Mouse (Mus musculus): ENCODE results near the gene Ldb2.
A peak's percentile ranks its signal among the peaks of the same experiment; 100 is the strongest.

Gene Ldb2

GRCm38 (mm10) chr5:44799053-44799860 is at the start of gene Ldb2:
Gene Ldb2 (minus strand): TSS chr5:44799680.
- peak; percentile 69 for DNase-seq (ENCODE audit: low read depth, low spot score)

- DNase-seq (ENCODE audit: low read depth, low spot score) = no peak
Measured at GRCm38 (mm10) chr5:44831287-44831686, 31.8 kb upstream of the Ldb2 start.

GRCm38 (mm10) chr5:44815506-44815905 is 16.0 kb upstream of the Ldb2 start:
- no peak for DNase-seq (ENCODE audit: low read depth, low spot score)

- peak; percentile 43 for DNase-seq (ENCODE audit: low read depth, low spot score)
Measured at GRCm38 (mm10) chr5:44805960-44806359, 6.5 kb upstream of the Ldb2 start.

- no peak for DNase-seq (ENCODE audit: low read depth, low spot score)
Measured at GRCm38 (mm10) chr5:44801100-44801499, 1.6 kb upstream of the Ldb2 start.

- DNase-seq (ENCODE audit: low read depth, low spot score) = no peak
Measured at GRCm38 (mm10) chr5:44799861-44800260, 381 bp upstream of the Ldb2 start.

GRCm38 (mm10) chr5:44798493-44798892 is 987 bp downstream of the Ldb2 start:
- no peak for DNase-seq (ENCODE audit: low read depth, low spot score)

GRCm38 (mm10) chr5:44798056-44798455 is 1.4 kb downstream of the Ldb2 start:
- DNase-seq (ENCODE audit: low read depth, low spot score) = no peak

- DNase-seq (ENCODE audit: low read depth, low spot score) = no peak
Measured at GRCm38 (mm10) chr5:44784591-44784990, 14.9 kb downstream of the Ldb2 start.

- no peak for DNase-seq (ENCODE audit: low read depth, low spot score)
Measured at GRCm38 (mm10) chr5:44779340-44779739, 20.1 kb downstream of the Ldb2 start.

- no peak for DNase-seq (ENCODE audit: low read depth, low spot score)
Measured at GRCm38 (mm10) chr5:44768472-44768871, 31.0 kb downstream of the Ldb2 start.

- DNase-seq (ENCODE audit: low read depth, low spot score) = no peak
Measured at GRCm38 (mm10) chr5:44764911-44765310, 34.6 kb downstream of the Ldb2 start.

- DNase-seq (ENCODE audit: low read depth, low spot score) = no peak
Measured at GRCm38 (mm10) chr5:44759178-44759577, 40.3 kb downstream of the Ldb2 start.

- no peak for DNase-seq (ENCODE audit: low read depth, low spot score)
Measured at GRCm38 (mm10) chr5:44754156-44754910, 45.1 kb downstream of the Ldb2 start.

- DNase-seq (ENCODE audit: low read depth, low spot score) = no peak
Measured at GRCm38 (mm10) chr5:44745706-44746105, 53.8 kb downstream of the Ldb2 start.

- no peak for DNase-seq (ENCODE audit: low read depth, low spot score)
Measured at GRCm38 (mm10) chr5:44736366-44736765, 63.1 kb downstream of the Ldb2 start.

GRCm38 (mm10) chr5:44734131-44734723 is 65.3 kb downstream of the Ldb2 start:
- DNase-seq (ENCODE audit: low read depth, low spot score) = peak; percentile 43

GRCm38 (mm10) chr5:44729646-44730310 is 69.7 kb downstream of the Ldb2 start:
- DNase-seq (ENCODE audit: low read depth, low spot score) = peak; percentile 19

- DNase-seq (ENCODE audit: low read depth, low spot score) = no peak
Measured at GRCm38 (mm10) chr5:44727995-44728394, 71.5 kb downstream of the Ldb2 start.

GRCm38 (mm10) chr5:44726546-44727476 is 72.7 kb downstream of the Ldb2 start:
- DNase-seq (ENCODE audit: low read depth, low spot score) = peak; percentile 36

GRCm38 (mm10) chr5:44725501-44725900 is 74.0 kb downstream of the Ldb2 start:
- DNase-seq (ENCODE audit: low read depth, low spot score) = no peak

All from telencephalon, adult 2 months (tissue).